Mouse (Mus musculus): ENCODE measurements around the gene Slc38a4. TPM values are rescaled to one million over a fixed set of nuclear protein-coding genes. Genes with fewer than 3 reads are reported as not detected.

Slc38a4 gene
- polyA plus RNA-seq, 1 experiment from 2014 or later, result 5.1 TPM

DNA sequence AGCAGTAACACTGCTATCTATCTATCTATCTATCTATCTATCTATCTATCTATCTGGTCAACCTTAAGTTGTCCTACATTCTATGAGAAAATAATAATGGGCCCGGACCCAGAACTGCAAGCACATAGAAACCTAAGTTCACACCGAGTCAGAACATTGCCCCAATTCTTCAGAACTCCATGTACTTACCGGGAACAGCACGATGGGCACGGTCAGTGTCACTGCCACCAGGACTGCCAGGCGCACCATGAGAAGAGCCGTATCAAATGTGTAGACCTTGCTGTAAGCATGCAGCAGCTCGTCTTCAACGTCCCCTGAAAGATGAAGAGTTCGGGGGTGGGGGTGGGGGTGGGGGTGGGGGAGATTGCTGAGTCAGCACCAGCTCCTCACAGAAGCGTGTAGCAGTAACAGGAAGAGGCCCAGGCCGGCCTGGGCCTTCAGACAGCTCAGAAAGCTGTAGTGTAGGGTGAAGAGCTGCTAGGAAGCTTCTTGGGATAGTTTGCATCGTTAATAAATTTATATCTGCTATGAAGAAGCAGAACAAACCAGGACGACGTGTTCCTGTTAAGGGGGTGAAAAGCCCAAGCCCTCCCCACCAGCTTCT is 50.0 kb downstream of the Slc38a4 start:
- no peaks in the 10 kb centered on the region for H3K36me3 ChIP-seq
- no peak overlapping the region for H3K4me3 ChIP-seq
- no peak overlapping the region for H3K27ac ChIP-seq
- no peak overlapping the region for H3K4me2 ChIP-seq
- no peak overlapping the region for H3K9ac ChIP-seq
- H3K27me3 ChIP-seq, result no peaks in the 10 kb centered on the region
- WGBS, result 92% methylated on average over 15 of the region's 15 CpGs
- H3K4me1 ChIP-seq (replicated peaks), result 0 out of 2 replicates have a peak, but pooled peaks cover 4% of the 10 kb centered on the region
- ATAC-seq (ENCODE audit: low FRiP score), result no peak
- H3K9me3 ChIP-seq, result no peaks in the 10 kb centered on the region

GRCm38 (mm10) chr15:97004525-97004867 is 51.3 kb downstream of the Slc38a4 start:
- 94% methylated on average over 7 of the region's 7 CpGs for WGBS
- H3K4me3 ChIP-seq, result no peak overlapping the region

DNA sequence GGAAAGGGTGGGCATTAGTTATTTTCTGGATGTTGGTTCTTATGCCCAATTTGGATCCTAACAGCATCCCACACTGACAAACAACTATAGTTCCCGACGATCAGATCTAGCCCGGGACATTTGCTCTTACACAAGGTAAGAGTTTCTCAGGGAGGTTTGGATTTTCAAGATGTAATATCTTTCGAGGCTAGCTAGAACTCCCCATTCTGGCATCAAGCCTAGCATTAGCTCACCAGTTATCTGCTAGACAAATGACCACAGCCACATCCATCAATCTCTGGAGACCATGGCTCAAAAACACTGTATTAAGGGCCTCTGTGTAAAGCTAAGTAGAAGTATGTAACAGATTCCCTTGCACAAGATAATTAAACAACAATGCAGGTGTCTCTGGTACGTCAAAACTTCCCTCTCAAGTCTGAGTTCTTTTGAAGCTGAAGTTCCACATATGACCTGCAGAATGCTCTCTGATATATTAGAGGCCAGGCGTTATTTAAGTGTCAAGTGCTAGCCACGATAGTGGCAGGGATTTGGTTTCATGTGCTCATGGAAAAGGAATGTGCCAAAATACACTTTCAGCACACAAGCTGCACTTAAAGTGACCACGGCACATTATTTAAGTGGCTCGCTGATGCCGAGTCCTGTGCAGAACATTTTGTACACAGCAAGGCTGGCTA is 51.8 kb downstream of the Slc38a4 start:
- peaks cover 4% of the 10 kb centered on the region; the same call in 1 of the 2 replicates for H3K4me1 ChIP-seq (replicated peaks)
- H3K9me3 ChIP-seq, result no peaks in the 10 kb centered on the region
- H3K27me3 ChIP-seq, result no peaks in the 10 kb centered on the region
- WGBS, result 81% methylated on average over 10 of the region's 10 CpGs
- H3K9ac ChIP-seq, result no peak overlapping the region
- ATAC-seq (ENCODE audit: low FRiP score), result no peak
- H3K4me3 ChIP-seq, result no peak overlapping the region
- H3K4me2 ChIP-seq, result no peak overlapping the region
- H3K36me3 ChIP-seq, result no peaks in the 10 kb centered on the region
- no peak overlapping the region for H3K27ac ChIP-seq

More at GRCm38 (mm10) chr15:97004525-97004867, 51.3 kb downstream of the Slc38a4 start:
- no peak overlapping the region for H3K9ac ChIP-seq
- H3K9me3 ChIP-seq, result no peaks in the 10 kb centered on the region
- no peak overlapping the region for H3K27ac ChIP-seq
- no peak for ATAC-seq (ENCODE audit: low FRiP score)
- no peaks in the 10 kb centered on the region for H3K36me3 ChIP-seq
- H3K4me1 ChIP-seq (replicated peaks), result peaks cover 4% of the 10 kb centered on the region; the same call in 1 of the 2 replicates
- no peaks in the 10 kb centered on the region for H3K27me3 ChIP-seq
- H3K4me2 ChIP-seq, result no peak overlapping the region

DNA sequence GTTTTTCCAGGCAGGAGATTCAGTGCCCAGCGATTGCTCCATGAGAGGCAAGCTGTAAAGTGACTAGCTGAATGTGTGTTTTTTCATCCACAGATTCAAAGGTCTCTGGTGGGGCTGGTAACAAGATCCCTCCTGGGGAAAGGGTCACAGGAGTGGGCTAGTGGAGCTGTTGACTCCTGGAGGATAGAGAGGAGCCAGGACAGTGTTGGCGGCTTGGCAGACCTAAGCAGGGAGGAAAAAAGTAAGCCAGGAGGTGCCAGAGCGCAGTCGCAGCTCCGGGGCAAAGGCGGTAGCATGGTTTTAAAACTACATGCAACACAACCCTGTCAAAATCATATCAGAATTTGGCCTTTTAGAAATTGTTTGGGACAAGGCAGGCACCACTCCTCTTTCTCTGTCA is 52.6 kb downstream of the Slc38a4 start:
- no peak for ATAC-seq (ENCODE audit: low FRiP score)

GRCm38 (mm10) chr15:97002752-97003151 is 53.0 kb downstream of the Slc38a4 start:
- Histone ChIP-seq H3K9me3 (no peaks in the 10 kb centered on the region), H3K27me3 (no peaks in the 10 kb centered on the region), H3K4me3 (peak overlapping the region; percentile 22), H3K4me1 (replicated peaks) (peaks cover 4% of the 10 kb centered on the region; the same call in 1 of the 2 replicates), H3K36me3 (no peaks in the 10 kb centered on the region), H3K4me2 (peak overlapping the region; percentile 40), H3K9ac (no peak overlapping the region), H3K27ac (no peak overlapping the region)
- WGBS, result 70% methylated on average over 12 of the region's 12 CpGs
- no peak for ATAC-seq (ENCODE audit: low FRiP score)

More for the DNA sequence above, 52.6 kb downstream of the Slc38a4 start:
- WGBS, result 80% methylated on average over 6 of the region's 6 CpGs
- Histone ChIP-seq H3K9me3 (no peaks in the 10 kb centered on the region), H3K9ac (no peak overlapping the region), H3K27me3 (no peaks in the 10 kb centered on the region), H3K4me1 (replicated peaks) (peaks cover 4% of the 10 kb centered on the region; the same call in 1 of the 2 replicates), H3K4me3 (peak overlapping the region; percentile 22), H3K36me3 (no peaks in the 10 kb centered on the region), H3K27ac (no peak overlapping the region), H3K4me2 (peak overlapping the region; percentile 40)

- Histone ChIP-seq H3K9me3 (no peaks in the 10 kb centered on the region), H3K4me2 (no peak overlapping the region), H3K4me1 (replicated peaks) (peaks cover 4% of the 10 kb centered on the region; the same call in 1 of the 2 replicates), H3K27me3 (no peaks in the 10 kb centered on the region), H3K27ac (no peak overlapping the region), H3K36me3 (no peaks in the 10 kb centered on the region), H3K9ac (no peak overlapping the region), H3K4me3 (no peak overlapping the region)
- no peak for ATAC-seq (ENCODE audit: low FRiP score)
- WGBS, result 88% methylated on average over 7 of the region's 7 CpGs
These were observed 53.9 kb downstream of the Slc38a4 start for GRCm38 (mm10) chr15:97001886-97002285.

DNA sequence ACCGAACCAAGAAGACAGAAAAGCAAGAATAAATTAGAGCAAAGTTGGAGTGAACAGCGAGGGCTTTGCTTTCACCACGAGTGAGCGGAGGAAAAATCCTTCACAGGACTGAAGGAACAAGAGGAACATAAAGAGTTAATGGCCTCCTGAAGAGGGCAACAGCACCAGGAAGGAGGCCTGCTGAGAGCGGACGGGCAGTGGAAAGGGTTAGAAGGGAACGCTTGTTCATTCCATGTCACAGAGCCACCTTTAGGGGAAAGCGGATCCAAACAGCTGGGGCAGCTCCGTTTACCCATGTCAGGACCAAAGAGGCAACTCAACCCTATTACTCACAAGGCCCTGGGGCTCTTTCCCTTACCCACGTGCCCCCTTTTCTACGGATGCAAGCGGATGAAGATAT is 54.3 kb downstream of the Slc38a4 start:
- H3K4me2 ChIP-seq, result no peak overlapping the region
- no peaks in the 10 kb centered on the region for H3K27me3 ChIP-seq
- no peak overlapping the region for H3K9ac ChIP-seq
- ATAC-seq (ENCODE audit: low FRiP score), result no peak
- 62% methylated on average over 12 of the region's 12 CpGs for whole genome bisulfite sequencing
- H3K4me3 ChIP-seq, result no peak overlapping the region
- peaks cover 4% of the 10 kb centered on the region; the same call in 1 of the 2 replicates for H3K4me1 ChIP-seq (replicated peaks)
- no peak overlapping the region for H3K27ac ChIP-seq
- no peaks in the 10 kb centered on the region for H3K9me3 ChIP-seq
- no peaks in the 10 kb centered on the region for H3K36me3 ChIP-seq

- Histone ChIP-seq H3K9ac (no peak overlapping the region), H3K27me3 (no peaks in the 10 kb centered on the region), H3K36me3 (no peaks in the 10 kb centered on the region), H3K9me3 (no peaks in the 10 kb centered on the region), H3K27ac (no peak overlapping the region; the same call in 1 of the 2 replicates), H3K4me2 (no peak overlapping the region), H3K4me3 (no peak overlapping the region), H3K4me1 (replicated peaks) (peaks cover 4% of the 10 kb centered on the region; the same call in 1 of the 2 replicates)
- ATAC-seq (ENCODE audit: low FRiP score), result no peak
- WGBS, result 70% methylated on average over 17 of the region's 17 CpGs
These were observed 55.2 kb downstream of the Slc38a4 start for GRCm38 (mm10) chr15:97000319-97001251.

- ATAC-seq (ENCODE audit: low FRiP score), result no peak
- no peaks in the 10 kb centered on the region for H3K9me3 ChIP-seq
These were observed 56.4 kb downstream of the Slc38a4 start for GRCm38 (mm10) chr15:96999401-96999800.

DNA sequence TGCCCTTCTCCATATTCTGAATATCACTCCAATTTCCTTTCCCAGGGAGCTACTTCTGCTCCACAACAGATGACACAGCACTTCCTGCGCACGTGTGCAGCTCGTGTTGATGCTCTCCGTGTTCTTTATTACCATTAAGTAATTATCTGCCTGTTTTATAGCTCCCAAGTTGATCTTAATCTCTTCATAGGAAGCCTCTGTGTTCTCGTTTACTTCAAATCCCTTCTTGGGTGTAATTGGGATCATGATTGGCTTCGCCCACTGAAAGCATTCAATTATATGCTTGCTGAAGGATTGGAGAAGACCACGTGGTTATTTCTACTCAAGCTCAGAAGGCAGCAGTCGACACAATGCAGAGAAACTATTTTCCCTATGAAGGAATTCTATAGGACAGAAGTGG is 70.1 kb downstream of the Slc38a4 start:
- no peak overlapping the region for H3K4me2 ChIP-seq
- no peaks in the 10 kb centered on the region for H3K9me3 ChIP-seq
- ATAC-seq (ENCODE audit: low FRiP score), result peak; percentile 61; the same call in 1 of the 2 replicates

More at GRCm38 (mm10) chr15:96999401-96999800, 56.4 kb downstream of the Slc38a4 start:
- Histone ChIP-seq H3K36me3 (no peaks in the 10 kb centered on the region), H3K4me1 (replicated peaks) (peaks cover 4% of the 10 kb centered on the region; the same call in 1 of the 2 replicates), H3K27me3 (no peaks in the 10 kb centered on the region), H3K27ac (no peak overlapping the region), H3K4me3 (no peak overlapping the region), H3K9ac (no peak overlapping the region), H3K4me2 (no peak overlapping the region)
- WGBS, result 76% methylated on average over 12 of the region's 12 CpGs

GRCm38 (mm10) chr15:96983581-96984330 is 72.0 kb downstream of the Slc38a4 start:
- H3K9me3 ChIP-seq, result no peaks in the 10 kb centered on the region
- 91% methylated on average over 13 of the region's 13 CpGs for WGBS
- ATAC-seq (ENCODE audit: low FRiP score), result no peak
- no peak overlapping the region for H3K27ac ChIP-seq
- no peak overlapping the region for H3K4me3 ChIP-seq
- no peaks in the 10 kb centered on the region for H3K4me1 ChIP-seq (replicated peaks)
- no peak overlapping the region for H3K4me2 ChIP-seq
- no peak overlapping the region for H3K9ac ChIP-seq
- no peaks in the 10 kb centered on the region for H3K27me3 ChIP-seq
- H3K36me3 ChIP-seq, result no peaks in the 10 kb centered on the region

More for the DNA sequence above, 70.1 kb downstream of the Slc38a4 start:
- Histone ChIP-seq H3K9ac (no peak overlapping the region), H3K27me3 (no peaks in the 10 kb centered on the region), H3K4me1 (replicated peaks) (no peaks in the 10 kb centered on the region), H3K4me3 (no peak overlapping the region), H3K36me3 (no peaks in the 10 kb centered on the region), H3K27ac (no peak overlapping the region)
- WGBS, result 60% methylated on average over 8 of the region's 8 CpGs

All from hindbrain, embryonic 13.5 days (tissue).